Mouse (Mus musculus): ENCODE data around the gene Malsu1. TPM values are rescaled to one million over a fixed set of nuclear protein-coding genes. Genes with fewer than 3 reads are reported as not detected.
A peak's percentile ranks its signal among the peaks of the same experiment; 100 is the strongest.

Gene Malsu1
- polyA plus RNA-seq, 1 experiment from 2014 or later, result 66.8 TPM

GRCm38 (mm10) chr6:49039470-49040180 is 34.0 kb upstream of the Malsu1 start:
- 0 out of 2 replicates have a peak, but pooled peaks have one; percentile 37 for ATAC-seq
- Histone ChIP-seq H3K27ac (ENCODE audit: low read depth, low read length) (no peak overlapping the region), H3K4me1 (ENCODE audit: control insufficient read depth, insufficient read depth, low read depth, low read length) (no peaks in the 10 kb centered on the region), H3K36me3 (ENCODE audit: control insufficient read depth, insufficient read depth, low read length) (no peaks in the 10 kb centered on the region), H3K4me2 (ENCODE audit: low read length) (peak overlapping the region; percentile 57), H3K4me3 (ENCODE audit: low read length) (peak overlapping the region; percentile 32), H3K9me3 (ENCODE audit: control insufficient read depth, low read length) (no peaks in the 10 kb centered on the region), H3K27me3 (replicated peaks; ENCODE audit: control insufficient read depth, insufficient read depth, low read length) (peaks cover 7% of the 10 kb centered on the region), H3K9ac (ENCODE audit: low read depth, low read length) (no peak overlapping the region; the same call in 1 of the 2 replicates)
- WGBS, result 12% methylated on average over 18 of the region's 18 CpGs

DNA sequence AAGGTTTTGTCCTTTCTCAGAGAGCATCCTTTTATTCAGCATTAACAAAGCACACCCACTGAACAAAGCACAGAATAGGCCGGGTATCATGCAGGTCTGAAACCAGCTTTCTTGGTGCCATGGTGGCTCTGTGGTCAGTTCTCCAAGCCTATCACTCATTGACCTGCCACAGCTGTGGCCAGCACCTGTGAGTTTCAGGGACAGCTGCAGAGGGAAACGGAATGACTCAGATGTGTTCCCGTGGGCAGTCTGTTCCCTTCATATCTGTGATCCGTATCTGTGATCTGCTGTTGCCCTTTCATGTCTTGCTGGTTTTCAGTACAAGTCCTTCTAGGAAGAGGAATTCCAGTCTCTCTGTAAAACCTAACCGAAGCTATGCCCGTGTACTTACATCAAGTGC is 27.1 kb upstream of the Malsu1 start:
- no peaks in the 10 kb centered on the region for H3K36me3 ChIP-seq (ENCODE audit: control insufficient read depth, insufficient read depth, low read length)
- H3K4me2 ChIP-seq (ENCODE audit: low read length), result no peak overlapping the region
- H3K27ac ChIP-seq (ENCODE audit: low read depth, low read length), result no peak overlapping the region
- H3K4me1 ChIP-seq (ENCODE audit: control insufficient read depth, insufficient read depth, low read depth, low read length), result no peaks in the 10 kb centered on the region
- no peak for ATAC-seq
- 54% methylated on average over 6 of the region's 6 CpGs for WGBS
- H3K27me3 ChIP-seq (replicated peaks; ENCODE audit: control insufficient read depth, insufficient read depth, low read length), result no peaks in the 10 kb centered on the region
- no peak overlapping the region for H3K9ac ChIP-seq (ENCODE audit: low read depth, low read length)
- no peak overlapping the region for H3K4me3 ChIP-seq (ENCODE audit: low read length)
- H3K9me3 ChIP-seq (ENCODE audit: control insufficient read depth, low read length), result no peaks in the 10 kb centered on the region

- ATAC-seq, result no peak
- Histone ChIP-seq H3K4me3 (ENCODE audit: low read length) (no peak overlapping the region), H3K9ac (ENCODE audit: low read depth, low read length) (no peak overlapping the region), H3K4me2 (ENCODE audit: low read length) (no peak overlapping the region), H3K4me1 (ENCODE audit: control insufficient read depth, insufficient read depth, low read depth, low read length) (no peaks in the 10 kb centered on the region), H3K9me3 (ENCODE audit: control insufficient read depth, low read length) (no peaks in the 10 kb centered on the region), H3K27ac (ENCODE audit: low read depth, low read length) (no peak overlapping the region), H3K27me3 (replicated peaks; ENCODE audit: control insufficient read depth, insufficient read depth, low read length) (no peaks in the 10 kb centered on the region), H3K36me3 (ENCODE audit: control insufficient read depth, insufficient read depth, low read length) (no peaks in the 10 kb centered on the region)
- WGBS, result 83% methylated on average over 8 of the region's 8 CpGs
These were observed 26.6 kb upstream of the Malsu1 start for GRCm38 (mm10) chr6:49046976-49047375.

DNA sequence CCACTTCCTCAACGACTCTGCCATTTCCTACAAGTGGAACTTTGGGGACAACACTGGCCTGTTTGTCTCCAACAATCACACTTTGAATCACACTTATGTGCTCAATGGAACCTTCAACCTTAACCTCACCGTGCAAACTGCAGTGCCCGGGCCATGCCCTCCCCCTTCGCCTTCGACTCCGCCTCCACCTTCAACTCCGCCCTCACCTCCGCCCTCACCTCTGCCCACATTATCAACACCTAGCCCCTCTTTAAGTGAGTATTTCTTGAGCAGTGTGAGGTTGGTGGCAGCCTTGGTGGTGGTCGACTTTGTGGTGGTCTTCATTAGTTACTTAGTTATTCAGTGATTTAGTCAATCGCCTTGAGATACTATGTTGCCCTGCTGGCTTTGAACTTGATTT is 25.7 kb upstream of the Malsu1 start:
- Histone ChIP-seq H3K9me3 (ENCODE audit: control insufficient read depth, low read length) (no peaks in the 10 kb centered on the region), H3K36me3 (ENCODE audit: control insufficient read depth, insufficient read depth, low read length) (no peaks in the 10 kb centered on the region), H3K9ac (ENCODE audit: low read depth, low read length) (no peak overlapping the region), H3K4me2 (ENCODE audit: low read length) (no peak overlapping the region), H3K4me1 (ENCODE audit: control insufficient read depth, insufficient read depth, low read depth, low read length) (no peaks in the 10 kb centered on the region), H3K4me3 (ENCODE audit: low read length) (no peak overlapping the region), H3K27ac (ENCODE audit: low read depth, low read length) (no peak overlapping the region), H3K27me3 (replicated peaks; ENCODE audit: control insufficient read depth, insufficient read depth, low read length) (no peaks in the 10 kb centered on the region)
- ATAC-seq, result no peak
- WGBS, result 87% methylated on average over 10 of the region's 10 CpGs

GRCm38 (mm10) chr6:49048395-49048794 is 25.2 kb upstream of the Malsu1 start:
- no peaks in the 10 kb centered on the region for H3K27me3 ChIP-seq (replicated peaks; ENCODE audit: control insufficient read depth, insufficient read depth, low read length)
- no peak overlapping the region for H3K4me3 ChIP-seq (ENCODE audit: low read length)
- H3K27ac ChIP-seq (ENCODE audit: low read depth, low read length), result no peak overlapping the region
- no peaks in the 10 kb centered on the region for H3K9me3 ChIP-seq (ENCODE audit: control insufficient read depth, low read length)
- H3K4me1 ChIP-seq (ENCODE audit: control insufficient read depth, insufficient read depth, low read depth, low read length), result no peaks in the 10 kb centered on the region
- ATAC-seq, result no peak
- H3K36me3 ChIP-seq (ENCODE audit: control insufficient read depth, insufficient read depth, low read length), result no peaks in the 10 kb centered on the region
- H3K9ac ChIP-seq (ENCODE audit: low read depth, low read length), result no peak overlapping the region
- WGBS, result 92% methylated on average over 10 of the region's 10 CpGs
- no peak overlapping the region for H3K4me2 ChIP-seq (ENCODE audit: low read length)

- Histone ChIP-seq H3K9me3 (ENCODE audit: control insufficient read depth, low read length) (no peaks in the 10 kb centered on the region), H3K36me3 (ENCODE audit: control insufficient read depth, insufficient read depth, low read length) (no peaks in the 10 kb centered on the region), H3K4me1 (ENCODE audit: control insufficient read depth, insufficient read depth, low read depth, low read length) (peaks cover 9% of the 10 kb centered on the region), H3K4me2 (ENCODE audit: low read length) (no peak overlapping the region), H3K27me3 (replicated peaks; ENCODE audit: control insufficient read depth, insufficient read depth, low read length) (no peaks in the 10 kb centered on the region), H3K4me3 (ENCODE audit: low read length) (no peak overlapping the region), H3K27ac (ENCODE audit: low read depth, low read length) (no peak overlapping the region), H3K9ac (ENCODE audit: low read depth, low read length) (no peak overlapping the region)
- 75% methylated on average over 11 of the region's 11 CpGs for WGBS
- no peak for ATAC-seq
These were observed 22.8 kb upstream of the Malsu1 start for GRCm38 (mm10) chr6:49050677-49051410.

GRCm38 (mm10) chr6:49052191-49052590 is 21.4 kb upstream of the Malsu1 start:
- Histone ChIP-seq H3K9ac (ENCODE audit: low read depth, low read length) (no peak overlapping the region), H3K27ac (ENCODE audit: low read depth, low read length) (no peak overlapping the region), H3K9me3 (ENCODE audit: control insufficient read depth, low read length) (no peaks in the 10 kb centered on the region), H3K27me3 (replicated peaks; ENCODE audit: control insufficient read depth, insufficient read depth, low read length) (no peaks in the 10 kb centered on the region), H3K36me3 (ENCODE audit: control insufficient read depth, insufficient read depth, low read length) (no peaks in the 10 kb centered on the region), H3K4me2 (ENCODE audit: low read length) (no peak overlapping the region), H3K4me3 (ENCODE audit: low read length) (no peak overlapping the region), H3K4me1 (ENCODE audit: control insufficient read depth, insufficient read depth, low read depth, low read length) (peaks cover 12% of the 10 kb centered on the region)
- WGBS, result 73% methylated on average over 5 of the region's 5 CpGs
- ATAC-seq, result no peak

- Histone ChIP-seq H3K27me3 (replicated peaks; ENCODE audit: control insufficient read depth, insufficient read depth, low read length) (no peaks in the 10 kb centered on the region), H3K4me2 (ENCODE audit: low read length) (peak overlapping the region; percentile 29; the same call in 1 of the 2 replicates), H3K9me3 (ENCODE audit: control insufficient read depth, low read length) (no peaks in the 10 kb centered on the region), H3K9ac (ENCODE audit: low read depth, low read length) (peak overlapping the region; percentile 19), H3K36me3 (ENCODE audit: control insufficient read depth, insufficient read depth, low read length) (no peaks in the 10 kb centered on the region), H3K27ac (ENCODE audit: low read depth, low read length) (peak overlapping the region; percentile 46), H3K4me3 (ENCODE audit: low read length) (no peak overlapping the region), H3K4me1 (ENCODE audit: control insufficient read depth, insufficient read depth, low read depth, low read length) (peaks cover 12% of the 10 kb centered on the region)
- peak; percentile 82 for ATAC-seq
- 3% methylated on average over 7 of the region's 7 CpGs for WGBS
These were observed 18.3 kb upstream of the Malsu1 start for GRCm38 (mm10) chr6:49055256-49055733.

GRCm38 (mm10) chr6:49056009-49056408 is 17.6 kb upstream of the Malsu1 start:
- Histone ChIP-seq H3K27ac (ENCODE audit: low read depth, low read length) (no peak overlapping the region), H3K27me3 (replicated peaks; ENCODE audit: control insufficient read depth, insufficient read depth, low read length) (no peaks in the 10 kb centered on the region)

More at GRCm38 (mm10) chr6:49056009-49056408, 17.6 kb upstream of the Malsu1 start:
- Histone ChIP-seq H3K4me2 (ENCODE audit: low read length) (no peak overlapping the region), H3K9me3 (ENCODE audit: control insufficient read depth, low read length) (no peaks in the 10 kb centered on the region), H3K9ac (ENCODE audit: low read depth, low read length) (no peak overlapping the region), H3K36me3 (ENCODE audit: control insufficient read depth, insufficient read depth, low read length) (no peaks in the 10 kb centered on the region), H3K4me3 (ENCODE audit: low read length) (no peak overlapping the region), H3K4me1 (ENCODE audit: control insufficient read depth, insufficient read depth, low read depth, low read length) (peaks cover 12% of the 10 kb centered on the region)
- 50% methylated on average over 9 of the region's 9 CpGs for WGBS
- no peak for ATAC-seq

Data from hindbrain, embryonic 16.5 days (tissue).